Mouse (Mus musculus) layer of hippocampus, postnatal 36 days (tissue): ENCODE data around the gene Eif3m. TPM values are rescaled to one million over a fixed set of nuclear protein-coding genes. Genes with fewer than 3 reads are reported as not detected.

ENCODE experiments used
- DNase-seq, 2 experiments: peaks; one replicate each; pipeline ENCODE4 v3.0.0; 2022
- total RNA-seq, 2 experiments: library from RNA; stranded (reverse); gene quantifications; 2 replicates each; pipeline ENCODE4 v1.2.3; 2021

The Eif3m gene
- total RNA-seq, 2 experiments from 2014 or later: 97.1 to 101 TPM

DNA sequence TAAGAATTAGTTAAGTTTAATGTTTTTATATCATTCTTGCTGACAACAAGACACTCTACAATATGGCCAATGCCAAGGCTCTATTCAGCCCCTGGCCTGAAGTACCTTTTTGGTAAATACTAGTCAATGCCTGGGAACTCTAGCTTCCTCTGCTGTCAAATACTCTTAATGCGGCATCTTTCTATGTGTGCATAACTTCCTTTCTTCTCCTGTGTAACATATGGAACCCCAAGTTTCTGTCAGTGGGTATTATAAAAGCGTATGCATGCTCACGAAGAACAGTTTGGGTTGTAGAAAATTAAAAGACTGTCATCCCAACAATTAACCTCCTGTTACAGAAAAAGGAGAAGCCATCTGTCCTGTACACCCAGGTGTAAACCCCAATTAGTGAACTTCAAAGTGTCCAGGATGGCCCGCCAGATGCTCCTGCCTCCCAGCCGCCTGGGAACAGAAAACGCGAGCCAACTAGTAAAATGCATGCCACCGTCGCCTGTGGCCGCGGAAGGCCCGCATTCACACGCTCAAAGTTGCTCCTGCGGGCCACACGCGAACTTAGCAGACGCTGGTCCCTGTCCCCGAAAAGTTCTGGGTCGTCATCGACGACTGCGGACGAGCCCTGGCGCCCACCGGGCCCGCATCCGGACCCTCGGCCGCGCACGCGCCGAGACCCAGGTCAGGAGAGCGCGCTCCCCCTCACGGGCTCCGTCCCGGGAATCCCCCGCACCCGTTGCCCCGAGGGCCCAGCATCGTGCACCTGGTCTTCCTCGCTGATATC, 501 bp downstream of the Eif3m start:
- no peak for DNase-seq

DNA sequence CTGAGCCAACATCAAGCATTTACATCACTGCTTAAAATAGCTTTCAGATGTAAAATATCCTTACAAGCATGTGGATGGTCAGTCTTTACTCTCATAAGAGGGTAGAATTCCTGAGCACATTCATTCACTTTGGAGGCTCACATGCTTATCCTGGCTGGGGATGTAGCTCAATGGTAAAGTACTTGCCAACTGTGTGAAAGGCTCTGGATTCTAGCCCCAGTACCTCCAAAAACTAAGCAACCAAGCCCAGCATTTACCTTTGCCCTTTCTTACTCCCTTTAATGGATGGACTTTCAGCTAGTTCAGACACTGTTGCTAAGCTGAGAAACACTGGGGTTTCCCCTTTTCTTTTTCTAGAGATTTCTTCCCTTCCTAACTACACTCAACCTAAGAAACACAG, 9.6 kb downstream of the Eif3m start:
- no peak for DNase-seq

DNA sequence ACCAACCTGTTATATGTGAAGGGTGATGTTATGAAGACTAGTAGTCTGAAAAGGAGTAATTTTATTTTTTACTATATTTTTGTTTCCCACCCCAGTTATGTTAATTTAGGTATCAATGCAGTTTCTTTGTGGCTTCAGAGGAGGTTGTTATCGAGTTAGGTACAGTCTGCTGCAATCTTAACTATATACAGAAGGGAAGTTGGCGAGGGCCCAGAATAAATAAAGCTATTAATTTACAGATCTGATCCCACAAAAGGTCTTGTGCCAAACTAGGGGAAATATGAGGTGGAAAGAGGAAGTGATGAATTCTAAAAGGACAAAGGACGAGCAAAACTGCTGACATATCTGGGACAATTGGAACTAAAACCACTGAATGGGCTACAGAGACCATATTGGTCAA, 20.7 kb downstream of the Eif3m start:
- no peak for DNase-seq

DNA sequence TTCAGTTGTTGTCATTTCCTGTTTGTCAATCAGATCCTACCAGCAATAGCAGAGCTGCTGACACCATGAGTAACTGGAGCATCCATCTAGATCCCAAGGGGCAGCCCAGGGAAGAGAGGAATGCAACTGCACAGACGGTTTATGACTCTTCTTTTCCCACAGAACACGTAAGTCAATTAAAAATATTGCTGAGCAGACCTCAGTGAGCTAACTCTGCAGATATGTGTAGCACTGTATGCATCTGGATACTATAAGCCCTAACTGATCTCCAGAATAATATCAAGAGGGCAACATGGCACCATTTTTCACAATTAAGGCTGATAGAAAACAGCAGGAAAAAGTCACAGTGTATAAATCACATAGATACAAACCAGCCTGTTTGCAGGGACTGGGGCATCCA, 22.4 kb downstream of the Eif3m start:
- no peak for DNase-seq

DNA sequence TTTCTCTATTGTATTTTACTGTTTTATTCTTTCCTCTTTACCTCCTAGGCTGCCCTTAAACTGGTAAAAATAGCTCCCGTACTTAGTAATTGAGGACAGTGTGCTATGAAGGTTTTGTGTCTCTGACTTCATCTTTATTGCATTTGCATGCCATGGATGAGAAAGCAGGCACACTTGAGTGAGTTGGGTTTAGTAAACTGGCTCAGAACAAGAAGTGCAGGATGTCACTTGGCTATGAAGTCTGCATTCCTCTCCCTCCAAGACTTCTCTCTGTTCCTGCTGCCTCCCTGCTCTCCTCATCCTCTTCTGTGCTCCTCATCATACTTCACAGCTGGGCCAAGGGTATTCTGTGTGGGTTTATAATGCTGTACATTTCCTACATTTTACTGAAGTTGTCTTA, 27.9 kb downstream of the Eif3m start:
- DNase-seq: no peak

DNA sequence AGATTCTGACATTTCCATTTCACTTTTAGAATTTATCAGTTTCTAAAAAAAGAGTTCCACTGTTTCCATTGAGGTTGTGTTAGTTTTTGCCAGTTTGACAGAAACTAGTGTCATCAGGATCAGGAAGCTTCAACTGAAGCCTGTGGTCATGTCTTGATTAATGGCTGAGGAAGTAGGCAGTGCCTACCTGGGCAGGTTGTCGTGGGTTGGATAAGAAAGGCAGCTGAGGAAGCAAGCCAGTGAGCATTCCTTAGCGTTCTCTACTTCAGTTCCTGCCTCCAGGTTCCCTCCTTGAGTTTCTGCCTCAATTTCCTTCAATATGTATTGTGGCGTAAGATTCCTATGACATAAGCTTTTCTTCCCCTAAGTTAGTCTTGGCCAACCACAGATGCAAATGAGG, 31.1 kb downstream of the Eif3m start:
- no peak for DNase-seq

DNA sequence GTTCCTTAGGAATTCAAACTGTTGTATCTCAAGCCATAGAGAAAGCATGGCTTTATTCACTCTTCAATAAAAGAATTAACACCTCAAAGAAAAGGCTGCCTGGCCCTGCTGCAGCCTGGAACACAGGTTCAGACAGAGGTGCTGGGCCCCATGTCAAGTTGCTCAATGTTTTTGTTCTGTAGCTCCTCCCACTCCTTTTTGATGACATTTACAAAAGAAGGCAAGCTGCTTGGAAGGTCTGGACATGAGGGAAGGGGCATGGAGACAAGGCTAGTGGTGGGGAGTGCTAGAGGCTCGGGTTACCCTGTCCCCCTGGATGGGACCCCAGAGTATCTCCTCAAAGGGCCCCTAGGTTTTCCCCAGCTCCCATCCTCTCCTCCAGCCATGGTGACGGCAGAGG, 35.2 kb downstream of the Eif3m start:
- no peak for DNase-seq

DNA sequence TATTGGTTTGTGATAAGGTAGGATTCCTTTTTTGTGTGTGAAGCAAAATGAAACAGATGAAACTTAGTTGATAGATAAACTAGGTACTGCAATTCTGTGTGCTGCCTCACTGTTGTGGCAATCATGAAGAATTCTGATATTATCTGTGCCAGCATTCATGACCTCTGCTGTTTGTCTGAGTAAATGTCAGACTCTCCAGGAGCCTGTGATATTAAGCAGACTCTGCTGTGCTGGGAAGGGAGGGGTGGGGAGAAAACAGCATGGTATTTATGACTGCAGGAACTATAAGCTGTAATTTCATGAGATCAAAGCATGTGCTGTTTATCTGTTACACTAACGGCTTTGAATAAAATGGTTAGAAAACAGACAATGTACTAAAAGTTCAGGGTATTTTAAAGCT, 52.4 kb downstream of the Eif3m start:
- no peak for DNase-seq

Other genes starting within 250 kb of the Eif3m start
- gene Qser1, start 200.3 kb downstream of the Eif3m start, total RNA-seq: 10 to 100 TPM; 10.5 to 11.3 TPM
- under 1 TPM; 0.20 to 0.56 TPM for gene Prrg4, start 167.2 kb downstream of the Eif3m start, total RNA-seq
- 1 to 10 TPM; 1.5 to 2.1 TPM for gene Ccdc73, start 149.3 kb downstream of the Eif3m start, total RNA-seq
- gene Gm11060, start 74.9 kb upstream of the Eif3m start, total RNA-seq: not detected
- not detected for gene Wt1, start 109.4 kb upstream of the Eif3m start, total RNA-seq
- gene Them7, start 207.2 kb upstream of the Eif3m start, total RNA-seq: not detected